Mouse (Mus musculus) liver, embryonic 16.5 days (tissue): Measurements from ENCODE around the gene Cenps. TPM values are rescaled to one million over a fixed set of nuclear protein-coding genes. Genes with fewer than 3 reads are reported as not detected.
A peak's percentile ranks its signal among the peaks of the same experiment; 100 is the strongest.

Experiments
- ATAC-seq: fragments of 200-750 bp; cut with Nextera tagmentation; 2 replicates; pipeline ENCODE4 v1.8.0; 2017; ENCODE audit warnings: low read depth, mild to moderate bottlenecking, moderate number of reproducible peaks, moderate library complexity
- H3K27ac ChIP-seq: fragments of 300-500 bp; sonication (generic); 2 replicates; pipeline ENCODE4 v1.5.1; 2014; ENCODE audit warnings: mild to moderate bottlenecking, low read length
- H3K27me3 ChIP-seq: fragments of 300-500 bp; sonication (generic); 2 replicates; pipeline ENCODE4 v1.6.1; 2014; ENCODE audit warnings: low read depth, low read length, mixed read lengths; ENCODE audit not compliant: control insufficient read depth, insufficient read depth
- H3K36me3 ChIP-seq: fragments of 300-500 bp; sonication (generic); 2 replicates; pipeline ENCODE4 v1.6.1; 2014; ENCODE audit warnings: mild to moderate bottlenecking; ENCODE audit not compliant: control insufficient read depth, insufficient read depth
- H3K4me1 ChIP-seq: fragments of 300-500 bp; sonication (generic); 2 replicates; pipeline ENCODE4 v1.6.1; 2014; ENCODE audit warnings: low read depth, low read length, mixed read lengths; ENCODE audit not compliant: control insufficient read depth
- H3K4me2 ChIP-seq: fragments of 300-500 bp; sonication (generic); 2 replicates; pipeline ENCODE4 v1.6.1; 2014; ENCODE audit warnings: low read depth, low read length, mixed read lengths
- H3K4me3 ChIP-seq: fragments of 300-500 bp; sonication (generic); 2 replicates; pipeline ENCODE4 v1.5.1; 2014; ENCODE audit warnings: low read depth, mild to moderate bottlenecking, low read length
- H3K9ac ChIP-seq: fragments of 300-500 bp; sonication (generic); 2 replicates; pipeline ENCODE4 v1.6.1; 2014; ENCODE audit warnings: low read depth, low read length
- H3K9me3 ChIP-seq: fragments of 300-500 bp; sonication (generic); replicated peaks from 2 replicates; pipeline ENCODE4 v1.6.1; 2016; ENCODE audit warnings: low read length; ENCODE audit not compliant: control insufficient read depth
- WGBS: fragments of 180-500 bp; shearing (Covaris S2); extraction: QIAGEN DNeasy Blood & Tissue Kit; methylation state at CpG from one replicate; pipeline ENCODE4 v1.1.7; 2014; ENCODE audit not compliant: insufficient replicate concordance; 5-methylcytosine and 5-hydroxymethylcytosine counted together
- polyA plus RNA-seq: library from polyadenylated mRNA; unstranded; fragments of >200 nt; fragmentation: Nextera tagmentation; extraction: Ambion mirVana; gene quantifications from 2 replicates; pipeline ENCODE4 v1.2.1, GENCODE M21; 2015

Cenps gene
- polyA plus RNA-seq, 1 experiment from 2014 or later: 10.6 TPM

DNA sequence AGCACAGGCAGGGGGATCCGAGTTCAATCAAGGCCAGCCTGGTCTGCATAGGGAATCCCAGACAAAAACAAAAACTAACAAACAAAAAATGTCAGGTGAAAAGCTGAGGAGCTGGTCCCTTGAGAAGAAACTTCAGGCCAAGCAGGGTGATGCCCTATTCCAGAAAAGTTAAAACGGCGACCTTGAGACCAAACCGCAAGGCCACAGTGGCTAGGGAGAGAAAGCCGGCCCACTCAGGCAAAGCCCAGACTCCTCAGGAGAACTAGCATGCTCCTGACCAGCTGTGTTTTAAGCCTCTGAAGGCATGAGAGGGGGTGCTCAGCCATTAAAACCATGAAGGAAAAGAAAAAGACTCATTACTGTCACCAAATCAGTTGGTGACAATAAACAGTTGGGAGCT lies 52.0 kb downstream of the Cenps start:
- no peak overlapping the region for H3K4me3 ChIP-seq
- WGBS: 72% methylated on average over 5 of the region's 5 CpGs

DNA sequence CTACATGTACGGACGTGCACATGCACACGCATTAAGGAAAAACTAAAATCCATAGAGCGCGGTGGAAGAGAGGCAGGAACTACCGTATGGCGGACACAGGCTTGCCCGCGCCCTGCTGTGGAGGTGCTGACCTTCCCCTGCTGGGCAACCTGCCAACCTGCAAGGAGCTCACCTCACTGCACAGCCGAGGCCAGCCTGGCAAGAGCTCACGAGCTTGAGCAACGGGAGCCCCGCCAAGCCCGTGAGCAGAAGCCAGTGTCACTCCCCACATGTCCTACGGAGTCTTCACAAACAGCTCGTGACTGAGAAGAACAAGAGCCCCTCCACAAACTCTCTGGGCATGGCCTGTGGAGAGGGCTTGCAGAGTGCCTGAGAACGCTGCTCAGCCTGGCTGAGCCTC lies 55.9 kb downstream of the Cenps start:
- no peak overlapping the region for H3K9ac ChIP-seq
- peaks cover 9% of the 10 kb centered on the region for H3K4me1 ChIP-seq
- no peak overlapping the region for H3K4me3 ChIP-seq
- no peak overlapping the region for H3K4me2 ChIP-seq
- H3K36me3 ChIP-seq: no peaks in the 10 kb centered on the region; the same call in 1 of the 2 replicates
- no peaks in the 10 kb centered on the region for H3K27me3 ChIP-seq
- H3K9me3 ChIP-seq: no peaks in the 10 kb centered on the region
- WGBS: 68% methylated on average over 17 of the region's 17 CpGs
- peak; percentile 78 for ATAC-seq
- H3K27ac ChIP-seq: peak overlapping the region; percentile 63

More for the DNA sequence above, 52.0 kb downstream of the Cenps start:
- Histone ChIP-seq H3K9ac (no peak overlapping the region), H3K4me2 (no peak overlapping the region), H3K27me3 (no peaks in the 10 kb centered on the region), H3K36me3 (no peaks in the 10 kb centered on the region; the same call in 1 of the 2 replicates), H3K9me3 (no peaks in the 10 kb centered on the region), H3K4me1 (peaks cover 4% of the 10 kb centered on the region; the same call in 1 of the 2 replicates), H3K27ac (no peak overlapping the region)
- no peak for ATAC-seq

DNA sequence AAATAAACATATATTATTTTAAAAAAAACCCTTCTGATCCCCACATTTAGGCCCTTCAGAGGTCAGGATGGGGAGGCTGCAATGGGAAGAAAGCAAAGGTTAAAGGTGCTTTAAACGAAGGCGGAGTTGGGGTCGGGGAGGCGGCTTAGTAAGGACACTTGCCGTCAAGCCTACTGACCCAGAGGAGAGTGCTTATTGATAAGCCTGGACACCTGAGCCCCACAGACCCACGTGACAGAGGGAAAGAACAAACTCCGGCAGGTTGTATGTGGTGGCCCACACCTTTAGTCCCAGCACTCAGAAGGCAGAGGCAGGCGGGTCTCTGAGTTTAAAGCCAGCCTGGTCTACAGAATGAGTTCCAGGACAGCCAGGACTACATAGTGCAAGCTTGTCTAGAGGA lies 57.3 kb downstream of the Cenps start:
- Histone ChIP-seq H3K4me3 (no peak overlapping the region), H3K9ac (no peak overlapping the region), H3K4me2 (no peak overlapping the region), H3K27ac (no peak overlapping the region), H3K36me3 (0 out of 2 replicates have a peak, but pooled peaks cover 2% of the 10 kb centered on the region), H3K4me1 (peaks cover 9% of the 10 kb centered on the region), H3K9me3 (no peaks in the 10 kb centered on the region), H3K27me3 (no peaks in the 10 kb centered on the region)
- WGBS: 61% methylated on average over 8 of the region's 8 CpGs
- no peak for ATAC-seq

DNA sequence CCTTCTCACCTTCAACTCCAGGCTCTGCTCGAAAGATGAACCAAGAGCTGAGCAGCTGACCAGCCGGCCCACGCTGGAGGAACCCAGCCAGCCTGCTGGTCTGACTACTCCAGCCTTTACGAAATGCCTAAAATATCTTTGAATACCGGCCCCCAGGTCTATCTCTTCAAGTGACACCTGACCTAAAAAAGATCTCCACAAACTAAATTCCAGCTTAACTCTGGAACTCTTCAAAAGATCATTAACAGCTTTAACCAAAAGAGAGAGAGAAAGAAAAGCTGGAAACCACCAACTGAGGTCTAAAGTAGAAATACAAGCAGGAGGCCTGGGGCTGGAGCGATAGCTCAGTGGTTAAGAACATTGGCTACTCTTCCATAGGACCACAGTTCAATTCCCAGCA lies 57.8 kb downstream of the Cenps start:
- Histone ChIP-seq H3K9me3 (no peaks in the 10 kb centered on the region), H3K4me3 (no peak overlapping the region), H3K4me1 (peaks cover 9% of the 10 kb centered on the region), H3K27me3 (no peaks in the 10 kb centered on the region), H3K9ac (no peak overlapping the region), H3K27ac (no peak overlapping the region), H3K4me2 (no peak overlapping the region), H3K36me3 (0 out of 2 replicates have a peak, but pooled peaks cover 2% of the 10 kb centered on the region)
- WGBS: 67% methylated on average over 6 of the region's 6 CpGs
- no peak for ATAC-seq

DNA sequence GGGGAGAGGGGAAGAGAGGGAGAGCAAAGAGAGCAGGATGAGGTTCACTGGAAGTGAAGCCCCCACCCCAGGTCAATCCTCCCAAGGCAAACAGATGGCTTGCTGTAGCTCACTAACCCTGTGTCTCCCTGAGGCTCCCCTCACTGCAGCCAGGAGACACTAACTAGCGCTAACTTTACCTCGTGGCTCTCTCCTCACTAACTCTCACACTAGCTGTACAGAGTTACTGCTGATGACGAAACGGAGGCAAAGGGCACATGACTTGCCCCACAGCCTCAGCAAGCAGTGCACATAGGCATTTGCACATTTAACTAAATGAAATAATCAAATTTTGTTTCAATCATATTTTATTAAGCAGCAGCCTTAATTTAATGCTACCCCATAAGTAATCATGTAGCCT lies 59.2 kb downstream of the Cenps start:
- no peak overlapping the region for H3K4me2 ChIP-seq
- no peaks in the 10 kb centered on the region for H3K27me3 ChIP-seq
- H3K27ac ChIP-seq: no peak overlapping the region
- H3K36me3 ChIP-seq: 0 out of 2 replicates have a peak, but pooled peaks cover 2% of the 10 kb centered on the region
- H3K4me3 ChIP-seq: no peak overlapping the region
- H3K9ac ChIP-seq: no peak overlapping the region
- ATAC-seq: peak; percentile 57; the same call in 1 of the 2 replicates
- H3K9me3 ChIP-seq: no peaks in the 10 kb centered on the region
- H3K4me1 ChIP-seq: peaks cover 9% of the 10 kb centered on the region
- WGBS: 52% methylated on average over 4 of the region's 4 CpGs

Other genes starting within 250 kb of the Cenps start
- 28.7 and 31.1 TPM in 2 replicates for gene Pex14, start 37.8 kb downstream of the Cenps start, polyA plus RNA-seq
- gene Dffa, start 33.5 kb downstream of the Cenps start, polyA plus RNA-seq: 16.0 and 17.0 TPM in 2 replicates
- not detected in 2 replicates for gene Cort, start 10.9 kb downstream of the Cenps start, polyA plus RNA-seq
- 64.0 and 69.6 TPM in 2 replicates for gene Pgd, start 29.1 kb upstream of the Cenps start, polyA plus RNA-seq
- gene Kif1b, start 170.1 kb upstream of the Cenps start, polyA plus RNA-seq: 4.8 and 5.5 TPM in 2 replicates